Mouse (Mus musculus) fibroblast of lung, adult 2 months (primary cell): ENCODE results near the gene Myo3b.
"Not testable (repeated sequence)": the region's sequence is repeated elsewhere in the genome, so short reads cannot be mapped to it uniquely, and the experiment has no call there.

Experiments used
- DNase-seq: peaks from one replicate; pipeline ENCODE4 v3.0.0-alpha.2; 2011; ENCODE audit warnings: low read depth

Gene Myo3b

GRCm38 (mm10) chr2:70038752-70039151, at the start of gene Myo3b:
TSS of gene Myo3b (plus strand) at chr2:70039126.
- DNase-seq: no peak

DNA sequence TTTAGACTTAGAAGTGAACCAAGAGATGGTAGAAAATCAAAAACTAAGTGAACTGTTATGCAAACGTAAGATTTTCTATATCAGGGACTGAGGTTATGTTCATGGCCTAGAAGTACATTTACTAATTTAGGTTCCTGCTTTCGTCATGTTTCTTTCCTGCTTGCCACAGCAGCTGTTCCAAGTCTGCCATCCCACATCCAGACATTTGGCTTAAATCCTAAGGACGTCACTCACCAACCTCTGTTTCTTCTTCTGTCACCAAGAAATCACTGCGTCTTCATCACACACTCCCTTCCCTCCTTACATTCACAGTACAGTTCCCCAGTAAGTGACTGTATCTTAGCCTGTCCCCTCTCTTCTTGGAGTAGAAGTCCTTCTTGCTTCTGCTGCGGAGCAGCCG, 49.7 kb upstream of the Myo3b start:
- DNase-seq: no peak

DNA sequence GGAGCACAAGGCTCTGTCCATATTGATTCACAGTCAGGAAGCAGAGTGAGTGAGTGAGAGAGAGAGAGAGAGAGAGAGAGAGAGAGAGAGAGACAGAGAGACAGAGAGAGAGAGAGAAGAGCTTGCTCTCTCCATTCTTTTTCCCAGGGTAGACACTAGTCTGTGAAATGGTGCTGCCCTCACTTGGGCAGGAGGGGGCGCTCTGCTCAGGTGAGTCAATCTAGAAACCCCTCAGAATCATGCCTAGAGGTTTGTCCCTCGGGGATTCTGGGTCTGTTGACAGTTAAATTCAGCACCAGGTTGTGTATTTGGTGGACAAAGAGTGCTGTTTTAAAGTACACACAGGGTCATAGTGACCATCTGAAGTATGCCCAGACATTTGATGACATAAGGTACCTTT, 48.3 kb upstream of the Myo3b start:
- DNase-seq: no peak

DNA sequence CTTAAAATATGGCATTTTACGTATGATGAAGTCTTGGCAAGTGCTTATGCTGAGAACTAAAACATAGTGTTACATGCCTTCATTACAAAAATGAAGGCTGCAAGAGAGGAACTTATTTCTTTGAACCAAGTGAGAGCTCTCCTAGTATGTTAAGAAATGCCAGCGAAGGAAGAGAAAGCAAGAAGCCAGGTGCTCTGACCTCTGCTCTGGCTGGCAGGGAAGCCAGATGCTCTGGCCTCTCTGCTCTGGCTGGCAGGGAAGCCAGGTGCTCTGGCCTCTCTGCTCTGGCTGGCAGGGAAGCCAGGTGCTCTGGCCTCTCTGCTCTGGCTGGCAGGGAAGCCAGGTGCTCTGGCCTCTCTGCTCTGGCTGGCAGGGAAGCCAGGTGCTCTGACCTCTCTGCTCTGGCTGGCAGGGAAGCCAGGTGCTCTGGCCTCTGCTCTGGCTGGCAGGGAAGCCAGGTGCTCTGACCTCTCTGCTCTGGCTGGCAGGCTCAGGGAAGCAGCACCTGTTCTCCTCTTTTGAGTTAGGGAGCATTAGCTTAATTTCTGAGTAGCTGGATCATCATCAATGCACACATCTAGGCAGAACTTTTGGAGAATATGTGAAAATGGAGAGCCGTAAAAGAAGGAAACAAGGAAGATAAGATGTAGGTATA, 44.7 kb upstream of the Myo3b start:
- DNase-seq: not testable (repeated sequence)

DNA sequence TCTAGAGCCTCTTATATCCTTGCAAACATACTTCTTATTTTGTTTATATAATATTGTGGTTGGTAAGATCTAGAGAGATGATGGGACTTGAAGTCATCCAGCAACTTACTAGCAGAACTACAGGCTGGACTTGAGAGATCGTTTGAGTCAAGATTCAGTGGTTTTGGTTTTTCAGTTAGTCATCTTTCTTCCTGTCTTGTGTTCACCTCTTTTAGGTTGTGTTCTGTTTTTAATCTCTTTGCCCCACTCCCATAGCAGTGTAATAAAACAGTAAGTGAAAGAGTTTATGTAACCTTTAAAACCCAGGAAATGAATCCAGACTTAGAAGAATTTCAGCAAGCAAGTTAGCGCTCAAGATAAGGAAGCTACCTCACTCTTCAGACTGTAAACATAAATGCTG, 44.1 kb upstream of the Myo3b start:
- DNase-seq: no peak

- DNase-seq: no peak
These were observed 39.7 kb upstream of the Myo3b start for GRCm38 (mm10) chr2:69999097-69999770.

DNA sequence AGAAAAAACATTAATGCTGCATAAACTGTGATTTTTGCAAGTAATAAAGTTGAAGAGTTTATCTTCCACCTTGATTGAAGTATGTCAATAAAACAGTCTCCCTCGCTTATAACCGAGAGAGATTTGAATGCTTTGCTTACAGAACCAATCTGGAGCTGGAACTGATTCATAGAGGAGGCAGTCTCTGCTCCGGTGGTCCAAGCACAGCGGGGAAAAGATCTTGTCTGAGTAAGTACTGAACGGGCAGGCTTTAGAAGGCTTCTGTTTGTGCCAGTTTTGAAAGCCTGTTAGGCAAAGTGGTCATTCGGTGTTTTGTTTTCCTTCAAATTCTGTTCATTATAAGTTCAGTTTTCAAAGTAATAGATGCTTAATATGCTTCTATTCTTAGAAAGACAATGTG, 38.6 kb upstream of the Myo3b start:
- no peak for DNase-seq

DNA sequence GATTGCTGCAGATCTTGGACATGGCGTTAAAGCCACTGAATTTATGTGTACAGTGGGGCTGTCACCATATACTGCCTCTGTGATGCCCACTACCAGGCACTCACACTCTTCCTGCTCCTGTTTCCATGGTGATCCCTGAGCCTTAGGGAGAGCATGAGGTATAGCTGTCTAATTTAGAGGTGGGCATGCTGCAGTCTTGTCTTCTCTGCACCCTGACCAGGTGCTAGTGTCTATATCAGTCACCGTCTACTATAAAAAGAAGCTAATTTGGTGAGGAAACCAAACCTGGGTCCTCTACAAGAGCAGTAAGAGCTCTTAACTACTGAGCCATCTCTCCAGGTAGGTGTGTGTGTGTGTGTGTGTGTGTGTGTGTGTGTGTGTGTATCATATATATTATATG, 32.4 kb upstream of the Myo3b start:
- no peak for DNase-seq

DNA sequence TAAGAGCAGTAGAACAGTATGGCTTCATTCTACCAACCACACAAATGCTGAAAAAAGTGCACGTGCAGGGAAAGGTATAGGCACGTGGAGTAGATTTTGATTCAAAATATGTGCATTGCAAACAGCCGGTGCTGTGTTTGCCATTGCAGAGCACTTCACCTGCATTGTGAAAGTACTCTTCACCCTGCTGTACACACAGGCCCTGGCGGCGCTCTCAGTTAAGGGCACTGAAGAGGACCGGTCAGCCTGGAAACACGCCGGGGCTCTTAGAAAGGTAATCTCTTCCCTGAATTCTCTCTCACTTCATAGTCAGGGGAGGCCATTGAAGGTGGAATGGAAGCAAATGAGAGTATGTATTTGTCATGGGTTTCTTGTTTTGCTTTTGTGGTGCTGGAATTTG, 26.0 kb upstream of the Myo3b start:
- no peak for DNase-seq

DNA sequence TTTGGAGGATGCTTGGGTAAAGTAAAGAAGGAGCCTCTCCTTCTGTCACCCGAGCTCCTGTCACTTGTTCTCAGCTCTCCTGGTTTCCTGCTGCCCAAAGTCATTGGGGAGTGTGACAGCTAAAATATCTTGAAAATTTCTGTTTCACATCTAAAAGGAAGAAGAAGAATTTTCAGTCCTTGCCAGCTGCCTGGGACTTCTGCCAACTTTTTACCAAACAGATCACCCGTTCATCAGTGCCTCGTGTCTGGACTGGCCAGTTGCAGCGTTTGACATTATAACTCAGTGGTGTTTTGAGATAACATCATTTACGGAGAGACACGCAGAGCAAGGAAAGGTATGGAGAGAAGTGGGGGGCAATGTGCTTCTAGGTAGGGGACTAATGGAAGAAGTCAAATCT, 20.7 kb upstream of the Myo3b start:
- peak; percentile 6 for DNase-seq

DNA sequence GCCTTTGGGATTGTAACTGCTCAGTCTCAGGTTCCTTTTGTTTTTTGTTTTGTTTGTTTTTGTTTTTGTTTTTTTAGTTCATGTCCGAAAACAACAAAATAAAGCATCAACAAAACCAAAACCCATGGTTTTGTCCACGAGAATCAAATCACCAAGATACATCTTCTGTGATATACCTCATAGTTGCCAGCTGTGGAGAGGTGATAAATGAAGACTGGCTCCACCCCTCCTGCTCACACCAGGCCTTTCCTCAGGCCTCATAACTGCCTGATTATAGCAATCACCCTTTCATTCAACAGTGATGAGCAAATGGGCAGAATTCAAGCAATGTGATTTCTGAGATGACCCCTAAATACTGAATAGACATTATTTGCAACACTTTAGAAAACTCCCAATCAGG, 14.5 kb upstream of the Myo3b start:
- DNase-seq: no peak

GRCm38 (mm10) chr2:70025711-70026110, 13.2 kb upstream of the Myo3b start:
- no peak for DNase-seq

GRCm38 (mm10) chr2:70031472-70031871, 7.5 kb upstream of the Myo3b start:
- DNase-seq: no peak

DNA sequence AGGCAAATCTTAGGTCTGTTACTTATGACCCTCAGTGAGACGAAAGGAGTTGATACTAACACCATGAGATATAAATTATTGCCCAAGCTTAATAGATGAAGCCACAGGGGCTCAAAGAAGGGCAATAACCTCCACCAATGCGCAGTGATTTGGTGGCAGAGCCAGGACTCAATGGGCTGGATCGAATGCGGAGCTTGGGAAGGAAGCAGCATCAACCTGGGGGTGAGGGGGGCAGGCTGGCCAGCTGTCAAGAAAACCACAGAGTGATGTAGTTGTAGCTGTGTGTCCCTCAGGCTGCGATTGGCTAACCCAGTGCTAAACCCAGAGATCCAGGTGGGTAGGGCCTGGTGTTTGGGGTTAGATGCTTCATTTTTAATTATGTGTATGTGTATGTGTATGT, 4.0 kb upstream of the Myo3b start:
- no peak for DNase-seq

GRCm38 (mm10) chr2:70035358-70035757, 3.6 kb upstream of the Myo3b start:
- no peak for DNase-seq

GRCm38 (mm10) chr2:70037221-70037620, 1.7 kb upstream of the Myo3b start:
- no peak for DNase-seq

DNA sequence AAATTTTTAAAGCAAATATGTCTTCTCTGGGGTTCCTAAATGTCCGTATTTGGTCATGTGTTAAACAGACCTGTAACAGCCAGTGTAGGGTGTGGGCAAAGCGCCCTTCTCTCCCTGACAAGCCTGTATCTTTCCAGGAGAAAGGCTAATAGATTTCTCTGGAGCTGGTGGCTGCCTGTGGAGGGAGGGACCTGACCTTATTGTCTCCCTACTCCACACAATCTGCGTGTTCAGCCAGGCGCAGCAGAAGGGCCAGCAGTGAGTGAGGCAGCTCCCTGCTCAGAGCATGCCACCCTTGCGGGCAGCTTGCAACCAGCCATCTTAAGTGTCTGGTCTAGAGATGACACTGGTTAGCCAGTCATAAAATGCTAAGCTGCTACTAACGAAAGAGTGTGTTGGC, 5.5 kb downstream of the Myo3b start:
- DNase-seq: no peak

DNA sequence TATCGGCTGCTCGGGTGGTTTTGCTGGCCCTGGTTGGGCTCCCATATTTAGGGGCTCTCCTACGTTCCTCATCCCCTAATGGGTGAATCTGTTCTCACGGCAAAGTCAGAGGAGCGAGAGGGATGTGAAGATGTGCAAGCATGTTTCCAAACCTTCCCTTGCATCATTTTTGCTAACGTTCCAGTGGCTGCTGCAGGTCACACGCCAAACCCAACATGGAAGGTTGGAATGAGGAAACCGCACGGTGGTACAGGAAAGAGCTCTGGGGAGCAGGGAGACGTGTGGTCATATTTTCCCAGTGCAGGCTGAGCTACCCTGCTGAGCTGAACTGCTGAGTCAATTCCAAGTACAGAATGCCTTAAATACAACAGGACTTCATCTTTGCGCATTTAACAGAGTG, 8.9 kb downstream of the Myo3b start:
- no peak for DNase-seq

DNA sequence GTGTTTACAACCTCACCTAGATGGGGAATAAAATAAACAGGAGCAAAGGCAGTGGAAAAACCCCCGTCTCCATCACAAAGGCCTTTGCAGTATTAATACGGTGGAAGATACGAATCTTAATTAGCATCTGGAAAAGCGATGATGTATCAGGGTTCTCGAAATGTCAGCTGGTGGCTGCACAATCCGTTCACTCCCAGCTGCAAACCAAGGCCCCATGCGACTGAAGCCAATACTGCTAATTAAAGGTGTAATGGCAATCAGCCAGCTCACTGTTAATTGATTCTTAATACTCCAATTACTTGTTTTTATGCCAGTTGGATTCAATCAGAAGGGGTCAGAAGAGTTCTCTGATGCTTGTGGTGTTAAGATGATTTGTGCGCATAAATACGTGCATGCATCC, 14.9 kb downstream of the Myo3b start:
- no peak for DNase-seq

- DNase-seq: no peak
These were observed 19.3 kb downstream of the Myo3b start for GRCm38 (mm10) chr2:70058201-70058600.

GRCm38 (mm10) chr2:70060359-70061345, 21.7 kb downstream of the Myo3b start:
- no peak for DNase-seq

- no peak for DNase-seq
These were observed 26.2 kb downstream of the Myo3b start for GRCm38 (mm10) chr2:70065116-70065515.
